Mouse (Mus musculus) heart, adult 2 months (tissue): Measurements from ENCODE around the gene Rpap2. TPM values are rescaled to one million over a fixed set of nuclear protein-coding genes. Genes with fewer than 3 reads are reported as not detected.

Experiments used
- DNase-seq, 2 experiments: peaks; one replicate each; pipeline ENCODE4 v3.0.0; 2021
- H3K27ac ChIP-seq: fragments of 200-600 bp; 2 replicates; pipeline ENCODE4 v1.8.1; 2022
- H3K27me3 ChIP-seq: fragments of 200-500 bp; 2 replicates; pipeline ENCODE4 v1.6.1; 2012; ENCODE audit warnings: mild to moderate bottlenecking, low read length, inconsistent platforms, mixed read lengths; ENCODE audit not compliant: control insufficient read depth, insufficient read depth
- H3K36me3 ChIP-seq: fragments of 200-500 bp; 2 replicates; pipeline ENCODE4 v1.6.1; 2012; ENCODE audit warnings: low read length, inconsistent platforms; ENCODE audit not compliant: control insufficient read depth, insufficient read depth
- H3K4me1 ChIP-seq: fragments of 200-500 bp; 2 replicates; pipeline ENCODE4 v1.6.1; 2011; ENCODE audit warnings: low read length; ENCODE audit not compliant: control insufficient read depth, insufficient read depth
- H3K4me3 ChIP-seq: fragments of 200-600 bp; 2 replicates; pipeline ENCODE4 v1.8.1; 2022
- H3K79me2 ChIP-seq: fragments of 200-500 bp; replicated peaks from 2 replicates; pipeline ENCODE4 v1.6.1; 2012; ENCODE audit warnings: mild to moderate bottlenecking, inconsistent platforms, low read length, moderate library complexity, mixed read lengths; ENCODE audit not compliant: control insufficient read depth, insufficient read depth
- H3K9ac ChIP-seq: fragments of 200-500 bp; 2 replicates; pipeline ENCODE4 v1.6.1; 2012; ENCODE audit warnings: low read depth, mild to moderate bottlenecking, control low read depth, inconsistent platforms, low read length, mixed read lengths
- CTCF ChIP-seq: fragments of 200-600 bp; IDR thresholded peaks from 2 replicates; pipeline ENCODE4 v1.8.1; 2022; ENCODE audit warnings: antibody characterized with exemption, mild to moderate bottlenecking, moderate library complexity
- EP300 ChIP-seq: fragments of 200-500 bp; IDR thresholded peaks from 2 replicates; pipeline ENCODE4 v1.6.1; 2011; ENCODE audit warnings: low read depth, low read length, control low read depth; ENCODE audit not compliant: insufficient read depth
- POLR2A ChIP-seq: fragments of 200-500 bp; IDR thresholded peaks from 2 replicates; pipeline ENCODE4 v1.6.1; 2011; ENCODE audit warnings: mild to moderate bottlenecking, low read depth, low read length, control low read depth; ENCODE audit not compliant: insufficient read depth
- WGBS: fragments of 180-500 bp; shearing (Covaris S2); methylation state at CpG from one replicate; pipeline ENCODE4 v1.1.7; 2018; 5-methylcytosine and 5-hydroxymethylcytosine counted together
- intact Hi-C: fragments of 180-260 bp; cut with DNase I; formaldehyde crosslinking; loops from one replicate; pipeline ENCODE4 v1.15.1; 2025
- polyA plus RNA-seq: library from polyadenylated mRNA; depleted of rRNA; stranded (reverse); fragments of >200 nt; gene quantifications from 2 replicates; pipeline ENCODE4 v1.2.3, GENCODE M21; 2012; rRNA removed
- total RNA-seq, 2 experiments: library from RNA; stranded (reverse); gene quantifications; 2 replicates each; pipeline ENCODE4 v1.2.3; 2021

Gene Rpap2
- total and polyA plus RNA-seq, 3 experiments, result 2.1 to 6.8 (median 6.6) TPM

DNA sequence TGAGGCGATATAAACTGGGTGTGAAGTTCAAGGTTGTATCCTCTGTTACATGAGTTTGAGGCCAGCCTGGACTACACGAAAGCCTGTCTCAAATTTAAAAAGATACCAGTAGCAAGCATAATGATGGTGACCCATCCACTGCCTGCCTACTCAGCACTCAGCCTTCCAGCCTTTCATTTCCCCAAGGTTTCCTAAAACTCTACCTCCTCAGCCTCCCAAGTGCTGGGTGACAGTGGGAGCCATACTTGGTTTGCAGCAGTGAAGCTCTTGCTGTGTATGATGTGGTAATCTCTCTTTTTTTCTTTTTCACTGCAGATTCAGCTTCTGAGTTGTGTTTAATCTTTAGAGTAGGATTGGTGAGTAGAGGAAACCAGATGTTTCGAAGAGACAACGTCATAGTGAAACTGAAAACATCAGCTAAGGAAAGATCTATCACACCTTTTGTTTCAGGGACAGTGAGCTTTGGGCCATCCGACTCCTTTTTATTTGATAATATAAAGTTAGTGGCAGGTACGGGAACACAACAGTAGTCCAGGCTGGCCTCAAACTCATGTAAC, 106.1 kb downstream of the Rpap2 start:
- no peak for DNase-seq

DNA sequence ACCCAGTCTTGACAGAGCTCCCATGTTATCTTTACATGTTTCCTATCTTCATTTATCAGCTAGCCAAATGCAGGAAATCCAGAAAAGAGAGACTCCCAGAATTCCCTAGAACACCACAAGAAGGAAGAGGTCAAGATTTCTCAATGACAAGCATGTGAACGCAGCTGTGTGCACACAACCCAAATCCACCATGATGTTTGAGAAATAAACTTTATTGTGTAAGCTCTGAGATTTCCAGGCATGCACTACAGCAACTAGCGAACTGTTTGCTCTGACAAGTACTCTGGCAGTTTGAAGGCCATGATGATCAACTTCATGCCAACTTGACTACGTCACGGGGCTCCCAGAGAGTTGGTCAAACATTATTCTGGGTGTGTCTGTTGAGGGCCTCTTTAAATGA, 108.6 kb downstream of the Rpap2 start:
- H3K27ac ChIP-seq, result no peak overlapping the region
- TF ChIP-seq POLR2A (no peak), EP300 (no peak), CTCF (no peak)
- H3K9ac ChIP-seq, result no peak overlapping the region
- no peaks in the 10 kb centered on the region for H3K4me1 ChIP-seq
- 83% methylated on average over 4 of the region's 4 CpGs for WGBS
- no peaks in the 10 kb centered on the region for H3K79me2 ChIP-seq
- intact Hi-C loops, result no loop called here
- no peaks in the 10 kb centered on the region for H3K27me3 ChIP-seq
- no peaks in the 10 kb centered on the region for H3K36me3 ChIP-seq
- DNase-seq, result no peak
- no peak overlapping the region for H3K4me3 ChIP-seq

More for the DNA sequence above, 106.1 kb downstream of the Rpap2 start:
- Histone ChIP-seq H3K4me3 (no peak overlapping the region), H3K27ac (no peak overlapping the region), H3K27me3 (no peaks in the 10 kb centered on the region), H3K4me1 (no peaks in the 10 kb centered on the region), H3K36me3 (no peaks in the 10 kb centered on the region), H3K79me2 (no peaks in the 10 kb centered on the region), H3K9ac (no peak overlapping the region)
- TF ChIP-seq CTCF (no peak), POLR2A (no peak), EP300 (no peak)
- intact Hi-C loops, result no loop called here
- 86% methylated on average over 6 of the region's 6 CpGs for WGBS

DNA sequence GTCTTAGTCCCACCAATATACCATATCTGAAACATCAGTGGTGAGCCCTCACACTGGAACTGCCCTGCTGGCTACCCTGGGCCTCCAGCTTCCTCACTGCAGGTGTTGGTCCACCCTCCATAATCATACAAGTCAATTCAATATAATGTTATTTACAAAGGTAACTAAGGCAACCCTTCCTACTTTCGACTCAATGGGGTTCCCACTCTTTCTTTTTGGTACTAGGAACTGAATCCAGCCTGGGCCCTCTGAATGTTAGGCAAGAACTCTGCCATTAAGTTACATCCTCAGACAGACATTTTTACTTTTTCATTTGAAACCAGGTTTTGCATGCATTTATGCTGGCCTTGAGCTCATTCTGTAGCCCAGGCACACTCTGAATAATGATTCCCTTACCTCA, 109.1 kb downstream of the Rpap2 start:
- WGBS, result 84% methylated on average over 1 of the region's 1 CpGs
- TF ChIP-seq CTCF (no peak), EP300 (no peak), POLR2A (no peak)
- intact Hi-C loops, result no loop called here

DNA sequence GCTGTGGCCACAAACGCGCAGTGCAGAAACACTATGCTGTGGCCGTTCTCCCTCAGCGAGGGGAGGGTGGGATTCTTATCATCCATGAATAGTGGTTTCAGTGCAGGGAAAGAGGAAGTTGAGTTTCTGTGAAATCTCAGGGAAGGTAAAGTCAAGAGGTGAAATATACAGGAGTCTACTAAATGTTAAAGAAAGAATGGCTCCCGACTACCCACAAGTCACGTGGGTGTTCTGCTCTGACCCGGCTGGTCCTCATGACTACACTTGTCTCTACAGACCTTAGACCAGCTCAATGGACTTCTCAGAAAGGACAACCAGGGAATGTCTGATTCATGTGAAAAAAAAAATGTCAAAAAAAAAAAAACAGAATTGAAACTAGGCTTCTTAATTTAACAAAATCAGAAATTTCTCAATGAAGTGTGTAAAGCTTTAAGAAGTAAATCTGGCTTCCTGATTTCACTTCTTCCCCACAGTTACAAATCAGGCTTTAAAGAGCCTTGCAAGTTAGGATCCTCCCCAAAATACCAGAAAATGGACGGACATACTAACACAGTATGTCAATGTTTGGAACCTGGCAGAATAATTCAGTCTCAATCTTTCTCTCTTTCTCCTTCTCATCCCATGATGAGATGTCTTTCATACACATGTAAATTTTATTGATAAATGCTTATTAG, 111.1 kb downstream of the Rpap2 start:
- Histone ChIP-seq H3K4me1 (no peaks in the 10 kb centered on the region), H3K9ac (no peak overlapping the region), H3K27me3 (no peaks in the 10 kb centered on the region), H3K27ac (no peak overlapping the region), H3K79me2 (no peaks in the 10 kb centered on the region), H3K36me3 (no peaks in the 10 kb centered on the region), H3K4me3 (no peak overlapping the region)
- intact Hi-C loops, result no loop called here
- DNase-seq, result no peak
- no peak for TF ChIP-seq EP300
- no peak for TF ChIP-seq CTCF
- no peak for TF ChIP-seq POLR2A
- 60% methylated on average over 8 of the region's 8 CpGs for WGBS

More for the DNA sequence above, 109.1 kb downstream of the Rpap2 start:
- Histone ChIP-seq H3K9ac (no peak overlapping the region), H3K79me2 (no peaks in the 10 kb centered on the region), H3K27ac (no peak overlapping the region), H3K4me1 (no peaks in the 10 kb centered on the region), H3K27me3 (no peaks in the 10 kb centered on the region), H3K36me3 (no peaks in the 10 kb centered on the region), H3K4me3 (no peak overlapping the region)
- no peak for DNase-seq

Other genes starting within 250 kb of the Rpap2 start
- gene Ephx4, start 194.6 kb upstream of the Rpap2 start, total RNA-seq, result under 1 TPM; 0.23 to 0.26 TPM
- 0.35 and 0.45 TPM in 2 replicates for gene Ephx4, start 194.6 kb upstream of the Rpap2 start, polyA plus RNA-seq
- not detected for gene Lpcat2b, start 165.8 kb upstream of the Rpap2 start, total RNA-seq
- gene Lpcat2b, start 165.8 kb upstream of the Rpap2 start, polyA plus RNA-seq, result 0.04 and 0.06 TPM in 2 replicates
- 1 to 10 TPM; 5.1 to 5.6 TPM for gene Btbd8, start 159.4 kb upstream of the Rpap2 start, total RNA-seq
- 0.90 and 1.2 TPM in 2 replicates for gene Btbd8, start 159.4 kb upstream of the Rpap2 start, polyA plus RNA-seq
- not detected for gene Gm42669, start 89.8 kb upstream of the Rpap2 start, total RNA-seq
- 0.03 and 0.08 TPM in 2 replicates for gene Gm42669, start 89.8 kb upstream of the Rpap2 start, polyA plus RNA-seq
- gene 1700028K03Rik, start 62.7 kb upstream of the Rpap2 start, total RNA-seq, result not detected
- 0.23 TPM in 1 of 2 replicates, not detected in the other for gene 1700028K03Rik, start 62.7 kb upstream of the Rpap2 start, polyA plus RNA-seq
- gene Glmn, start 515 bp downstream of the Rpap2 start, total RNA-seq, result 1 to 10 TPM; 3.1 to 4.1 TPM
- gene Glmn, start 515 bp downstream of the Rpap2 start, polyA plus RNA-seq, result 0.47 and 1.2 TPM in 2 replicates
- not detected for gene Gfi1, start 128.7 kb downstream of the Rpap2 start, total RNA-seq
- 0.09 and 0.16 TPM in 2 replicates for gene Gfi1, start 128.7 kb downstream of the Rpap2 start, polyA plus RNA-seq
- not detected for gene Ube2d2b, start 232.7 kb downstream of the Rpap2 start, total RNA-seq
- gene Ube2d2b, start 232.7 kb downstream of the Rpap2 start, polyA plus RNA-seq, result 0.08 and 0.18 TPM in 2 replicates